Mouse (Mus musculus): Measurements from ENCODE around the gene Dnttip2.

GRCm38 (mm10) chr3:122243416-122244167, 30.6 kb upstream of the Dnttip2 start:
- TF ChIP-seq CTCF (IDR thresholded peaks at IDR 0.05) (no peak), EP300 (IDR thresholded peaks at IDR 0.05; ENCODE audit: insufficient read depth, low read depth, low read length) (no peak), POLR2A (IDR thresholded peaks at IDR 0.05; ENCODE audit: insufficient read depth, low read depth, low read length) (no peak)
